Mouse (Mus musculus): ENCODE data around the gene Reep3. TPM values are rescaled to one million over a fixed set of nuclear protein-coding genes. Genes with fewer than 3 reads are reported as not detected.

Reep3 gene
- polyA plus RNA-seq, 1 experiment from 2014 or later: 28.7 TPM

Other genes with a start within 250 kb of the Reep3 start
- gene Jmjd1c, start 820 bp downstream of the Reep3 start, polyA plus RNA-seq (2014; fragmentation: Nextera tagmentation; extraction: Ambion mirVana): 42.4 and 43.4 TPM in 2 replicates
- gene Nrbf2, start 188.4 kb upstream of the Reep3 start, polyA plus RNA-seq (2014; fragmentation: Nextera tagmentation; extraction: Ambion mirVana): 31.0 and 33.4 TPM in 2 replicates

Data from heart, embryonic 14.5 days (tissue).